Mouse (Mus musculus) G1E (cell line): ENCODE data around the gene Col12a1. TPM values are rescaled to one million over a fixed set of nuclear protein-coding genes. Genes with fewer than 3 reads are reported as not detected.

Experiments used
- ATAC-seq: 2 replicates; pipeline ENCODE4 v1.8.0; 2016; ENCODE audit warnings: mild to moderate bottlenecking; ENCODE audit not compliant: insufficient number of reproducible peaks, poor library complexity, low FRiP score, severe bottlenecking; ENCODE audit errors: extremely low read depth
- DNase-seq: peaks from one replicate; pipeline ENCODE4 v3.0.0; 2012; ENCODE audit warnings: low spot score
- H3K27me3 ChIP-seq: 2 replicates; pipeline ENCODE4 v1.6.1; 2012; ENCODE audit warnings: mild to moderate bottlenecking, low read length, inconsistent platforms; ENCODE audit not compliant: insufficient read depth
- H3K36me3 ChIP-seq: replicated peaks from 2 replicates; pipeline ENCODE3; 2012; ENCODE audit warnings: mild to moderate bottlenecking, inconsistent platforms
- H3K4me1 ChIP-seq: 2 replicates; pipeline ENCODE4 v1.6.1; 2012; ENCODE audit warnings: low read depth, low read length, inconsistent platforms, mixed read lengths; ENCODE audit not compliant: insufficient read depth
- H3K4me3 ChIP-seq: 2 replicates; pipeline ENCODE4 v1.5.1; 2012; ENCODE audit warnings: low read depth, mild to moderate bottlenecking, inconsistent platforms, low read length, moderate library complexity, mixed read lengths
- H3K9me3 ChIP-seq: replicated peaks from 2 replicates; pipeline ENCODE4 v1.6.1; 2012; ENCODE audit warnings: inconsistent platforms
- CTCF ChIP-seq: IDR thresholded peaks from 2 replicates; pipeline ENCODE4 v1.5.1; 2012; ENCODE audit warnings: low read depth, low read length, inconsistent platforms, mixed read lengths
- GATA1 ChIP-seq: IDR thresholded peaks from 2 replicates; pipeline ENCODE4 v1.6.1; 2012; ENCODE audit warnings: borderline replicate concordance, low read length, inconsistent platforms, mixed read lengths
- GATA2 ChIP-seq: IDR thresholded peaks from 2 replicates; pipeline ENCODE4 v1.6.1; 2012; ENCODE audit warnings: low read depth, low read length, inconsistent platforms, borderline replicate concordance
- POLR2AphosphoS5 ChIP-seq: IDR thresholded peaks from 2 replicates; pipeline ENCODE4 v1.6.1; 2012; ENCODE audit warnings: low read depth, low read length, inconsistent platforms; ENCODE audit not compliant: insufficient replicate concordance
- TAL1 ChIP-seq: conservative IDR thresholded peaks from 2 replicates; pipeline ENCODE4 v1.6.1; 2012; ENCODE audit warnings: low read depth, low read length, inconsistent platforms, mixed read lengths
- polyA plus RNA-seq: library from polyadenylated mRNA; stranded (reverse); fragments of >175 nt; gene quantifications from 2 replicates; pipeline ENCODE4 v1.2.3, GENCODE M21; 2012
- total RNA-seq, 2 experiments: library from RNA; stranded (forward) in 1 of 2; stranded (reverse) in 1 of 2; fragments of 200-1000 nt in 1 of 2; fragments of >200 nt in 1 of 2; fragmentation: Nextera tagmentation in 1 of 2; gene quantifications; 2 replicates each; pipeline ENCODE4 v1.2.3; 2014 to 2017

Gene Col12a1
- 0.45 TPM in 1 of 2 replicates, not detected in the other for total RNA-seq (2014; fragmentation: Nextera tagmentation)
- 0.06 and 0.33 TPM in 2 replicates for total RNA-seq (2017)
- polyA plus RNA-seq, result 0.04 and 0.08 TPM in 2 replicates

DNA sequence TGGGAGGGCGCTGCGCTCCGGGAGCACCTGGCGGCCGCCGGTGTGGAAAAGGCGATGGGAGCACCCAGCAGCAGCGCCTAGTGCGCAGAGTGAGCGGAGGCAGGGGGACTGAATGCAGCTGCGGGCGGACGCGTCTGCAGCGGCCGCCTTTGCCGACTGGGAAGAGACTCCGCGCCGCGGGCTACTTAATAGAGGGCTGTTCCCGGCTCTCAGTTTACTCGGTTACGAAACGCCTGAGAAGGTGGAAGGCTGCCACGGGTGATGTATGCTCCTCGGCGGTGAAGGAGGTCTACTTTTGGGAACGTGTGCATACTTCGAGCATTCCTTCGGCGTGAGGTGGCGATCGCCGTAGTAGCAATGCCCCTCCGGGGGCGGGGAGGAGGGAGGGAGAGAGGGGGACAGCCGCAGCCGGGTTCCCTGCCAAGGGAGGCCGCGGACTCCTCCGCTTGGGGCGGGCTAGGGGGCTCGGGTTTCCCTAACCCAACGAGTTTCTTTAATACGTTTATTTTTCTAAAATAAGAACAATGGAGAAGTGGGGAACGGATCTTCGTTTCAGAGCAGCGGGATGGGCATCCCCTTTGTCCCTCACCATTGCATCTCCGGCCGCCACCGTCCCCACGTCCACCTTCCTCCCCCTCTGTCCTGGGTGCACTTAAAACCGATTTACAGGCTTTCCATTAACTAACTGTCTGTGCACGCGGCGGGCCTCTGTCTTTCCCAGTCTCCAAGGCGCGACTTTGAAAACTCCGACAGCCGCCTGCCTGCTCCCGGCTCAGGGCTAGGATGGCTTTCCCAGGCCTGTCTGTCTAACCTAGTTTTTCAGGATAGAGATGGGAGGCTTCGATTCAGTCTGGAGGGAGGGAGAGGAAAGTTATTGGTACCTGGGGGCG, at the start of gene Col12a1:
Gene Col12a1, minus strand, starts transcription at position 351 of the 890 bp plus-strand sequence.
- Histone ChIP-seq H3K9me3 (no peaks in the 10 kb centered on the region), H3K36me3 (no peaks in the 10 kb centered on the region), H3K27me3 (peaks cover 33% of the 10 kb centered on the region), H3K4me3 (no peak within 1 kb of the TSS), H3K4me1 (no peaks in the 10 kb centered on the region)
- ATAC-seq (no peak), DNase-seq (no peak)
- TF ChIP-seq GATA1, result no peak
- TF ChIP-seq POLR2AphosphoS5, result no peak
- no peak for TF ChIP-seq TAL1
- no peak for TF ChIP-seq CTCF
- no peak for TF ChIP-seq GATA2

- ATAC-seq (no peak), DNase-seq (no peak)
- peaks cover 14% of the 10 kb centered on the region for H3K36me3 ChIP-seq
- no peaks in the 10 kb centered on the region for H3K9me3 ChIP-seq
- no peak overlapping the region for H3K4me3 ChIP-seq
- no peaks in the 10 kb centered on the region for H3K27me3 ChIP-seq
- H3K4me1 ChIP-seq, result no peaks in the 10 kb centered on the region
- TF ChIP-seq CTCF (no peak), GATA2 (no peak), TAL1 (no peak), GATA1 (no peak), POLR2AphosphoS5 (no peak)
These were observed 48.4 kb upstream of the Col12a1 start for GRCm38 (mm10) chr9:79766991-79767545.

DNA sequence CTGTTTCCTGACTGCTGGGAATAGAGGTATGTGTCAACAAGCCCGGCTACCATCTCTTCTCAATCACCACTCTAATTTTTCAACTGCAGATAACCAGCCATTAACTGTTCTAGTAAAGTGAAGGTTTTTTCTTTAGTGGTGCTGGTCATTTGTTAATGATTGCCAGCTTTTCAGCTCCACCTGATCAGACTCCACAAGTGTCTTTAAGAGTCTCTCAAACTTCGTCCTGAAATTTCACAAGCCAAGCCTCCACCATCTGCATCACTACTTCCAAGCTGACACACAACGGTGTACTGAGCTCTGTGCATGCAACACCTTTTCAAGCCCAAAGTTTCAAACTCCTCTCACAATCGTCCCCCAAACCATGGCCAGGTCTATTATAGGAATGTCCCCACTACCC, 46.7 kb upstream of the Col12a1 start:
- Histone ChIP-seq H3K9me3 (no peaks in the 10 kb centered on the region), H3K4me3 (no peak overlapping the region), H3K4me1 (peaks cover 2% of the 10 kb centered on the region), H3K36me3 (peaks cover 6% of the 10 kb centered on the region), H3K27me3 (no peaks in the 10 kb centered on the region)
- TF ChIP-seq GATA1, result no peak
- no peak for TF ChIP-seq TAL1
- no peak for TF ChIP-seq CTCF
- TF ChIP-seq GATA2, result no peak
- no peak for TF ChIP-seq POLR2AphosphoS5
- DNase-seq, result no peak
- ATAC-seq, result no peak

DNA sequence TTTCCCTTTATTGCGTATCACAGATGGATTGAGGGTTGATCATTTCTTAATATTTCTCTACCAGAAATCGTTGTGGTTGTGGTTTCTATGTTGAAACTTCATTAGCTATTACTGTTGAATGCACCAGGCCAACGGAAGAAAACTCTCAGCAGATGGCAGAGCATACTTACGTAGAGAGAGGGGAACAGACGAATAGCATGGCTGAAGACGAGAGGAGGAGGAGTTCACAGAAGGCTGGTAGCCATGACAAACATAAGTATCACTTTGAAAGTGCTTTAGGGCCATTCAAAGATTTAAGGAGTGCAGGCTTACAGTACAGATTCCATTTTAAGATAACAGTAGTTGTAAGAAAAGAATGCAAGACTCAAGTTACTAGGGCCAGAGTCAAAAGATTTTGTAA, 43.9 kb upstream of the Col12a1 start:
- TF ChIP-seq GATA1 (no peak), TAL1 (no peak), GATA2 (no peak), POLR2AphosphoS5 (no peak), CTCF (no peak)
- ATAC-seq, result no peak
- Histone ChIP-seq H3K9me3 (no peaks in the 10 kb centered on the region), H3K36me3 (peaks cover 4% of the 10 kb centered on the region), H3K27me3 (no peaks in the 10 kb centered on the region), H3K4me1 (peaks cover 16% of the 10 kb centered on the region), H3K4me3 (no peak overlapping the region)
- DNase-seq, result no peak

DNA sequence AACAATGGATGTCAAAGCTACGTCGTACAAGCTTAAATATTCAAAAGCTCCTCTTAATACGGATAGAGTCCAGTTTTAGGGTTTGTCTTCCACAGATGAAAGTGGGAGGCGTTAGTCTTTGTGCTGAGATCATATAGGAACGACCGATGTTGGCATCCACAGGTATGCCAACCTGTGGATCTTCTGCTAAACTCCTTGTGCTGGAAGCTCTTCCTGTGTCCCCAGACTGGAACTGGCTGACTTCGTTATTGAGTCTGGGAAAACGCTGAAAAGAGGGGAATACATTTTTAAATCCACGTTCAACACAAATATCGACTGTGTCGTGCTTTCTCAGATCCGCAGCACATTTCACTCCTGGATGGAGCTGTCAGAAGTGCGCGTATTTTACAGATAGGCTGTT, 41.4 kb upstream of the Col12a1 start:
- peaks cover 17% of the 10 kb centered on the region for H3K4me1 ChIP-seq
- H3K9me3 ChIP-seq, result no peaks in the 10 kb centered on the region
- peaks cover 24% of the 10 kb centered on the region for H3K36me3 ChIP-seq
- TF ChIP-seq GATA2 (no peak), TAL1 (no peak), CTCF (no peak), POLR2AphosphoS5 (no peak), GATA1 (no peak)
- H3K4me3 ChIP-seq, result peak overlapping the region; percentile 97
- no peaks in the 10 kb centered on the region for H3K27me3 ChIP-seq
- DNase-seq (peak; percentile 1), ATAC-seq (peak; percentile 4; the same call in 1 of the 2 replicates)

GRCm38 (mm10) chr9:79759385-79760005, 40.9 kb upstream of the Col12a1 start, which contains the start of gene Cox7a2:
Gene Cox7a2 (minus strand): TSS chr9:79759878.
- Histone ChIP-seq H3K27me3 (no peaks in the 10 kb centered on the region), H3K36me3 (peaks cover 28% of the 10 kb centered on the region), H3K9me3 (no peaks in the 10 kb centered on the region), H3K4me1 (peaks cover 17% of the 10 kb centered on the region), H3K4me3 (peak within 1 kb of the TSS; percentile 97)
- DNase-seq, result peak; percentile 72
- no peak for TF ChIP-seq CTCF
- no peak for TF ChIP-seq POLR2AphosphoS5
- no peak for TF ChIP-seq GATA2
- TF ChIP-seq GATA1, result no peak
- TF ChIP-seq TAL1, result no peak
- ATAC-seq, result peak; percentile 99
